Mouse (Mus musculus) lung, postnatal 0 days (tissue): ENCODE measurements around the gene Csk.

Experiments used
- CTCF ChIP-seq: IDR thresholded peaks from 2 replicates; pipeline ENCODE4 v1.5.1; 2016; ENCODE audit warnings: antibody characterized with exemption, mild to moderate bottlenecking
- EP300 ChIP-seq: IDR thresholded peaks from 2 replicates; pipeline ENCODE4 v1.6.1; 2016; ENCODE audit warnings: antibody characterized with exemption, mild to moderate bottlenecking, control low read depth

DNA sequence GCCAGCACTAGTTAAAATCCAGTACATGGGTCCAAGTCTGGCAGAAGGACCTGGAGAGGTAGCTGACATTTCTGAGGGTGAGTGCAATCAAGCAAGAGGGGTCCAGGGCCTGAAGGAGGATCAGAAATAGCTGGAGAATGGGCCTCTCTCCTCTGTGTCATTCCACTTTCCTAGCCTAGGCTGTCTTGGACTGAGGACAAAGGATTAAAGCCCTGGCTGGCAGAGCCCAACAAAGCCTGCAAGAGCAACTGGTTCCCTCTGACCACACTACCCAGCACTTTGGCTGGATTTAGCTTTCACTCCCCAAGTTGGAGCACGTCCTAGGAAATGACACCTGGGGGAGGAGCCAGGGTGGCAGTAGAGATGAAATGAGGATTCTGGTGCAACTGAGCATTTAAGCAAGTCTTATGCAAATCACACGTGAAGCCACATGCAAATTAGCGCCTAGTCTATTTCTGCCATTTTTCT, 43.0 kb downstream of the Csk start:
- TF ChIP-seq EP300 = no peak
- no peak for TF ChIP-seq CTCF
